Mouse (Mus musculus) urinary bladder, postnatal 4 days (tissue): ENCODE results near the gene Rras2.

Source experiments
- DNase-seq, 2 experiments: peaks; one replicate each; pipeline ENCODE4 v3.0.0; 2021 to 2022; ENCODE audit warnings: low spot score in 2 of 2

Gene Rras2

GRCm38 (mm10) chr7:114117444-114117905 is at the start of gene Rras2:
Gene Rras2, minus strand, starts transcription at chr7:114117781.
- DNase-seq, result peak; percentile 83 to 89

GRCm38 (mm10) chr7:114162975-114163374 is 45.4 kb upstream of the Rras2 start:
- no peak for DNase-seq

- DNase-seq, result no peak
Observed at GRCm38 (mm10) chr7:114161101-114161500, 43.5 kb upstream of the Rras2 start.

GRCm38 (mm10) chr7:114157716-114158278 is 40.2 kb upstream of the Rras2 start:
- DNase-seq, result no peak

GRCm38 (mm10) chr7:114156364-114156763 is 38.8 kb upstream of the Rras2 start:
- no peak for DNase-seq

- no peak for DNase-seq
Observed at GRCm38 (mm10) chr7:114155053-114155865, 37.7 kb upstream of the Rras2 start.

- DNase-seq, result no peak
Observed at GRCm38 (mm10) chr7:114151036-114151780, 33.6 kb upstream of the Rras2 start.

GRCm38 (mm10) chr7:114149564-114149963 is 32.0 kb upstream of the Rras2 start:
- no peak for DNase-seq

- DNase-seq, result no peak
Observed at GRCm38 (mm10) chr7:114149135-114149534, 31.6 kb upstream of the Rras2 start.

GRCm38 (mm10) chr7:114145841-114146240 is 28.3 kb upstream of the Rras2 start:
- DNase-seq, result no peak

GRCm38 (mm10) chr7:114142151-114142798 is 24.7 kb upstream of the Rras2 start:
- DNase-seq, result no peak

GRCm38 (mm10) chr7:114140026-114140425 is 22.4 kb upstream of the Rras2 start:
- no peak for DNase-seq

GRCm38 (mm10) chr7:114139400-114139799 is 21.8 kb upstream of the Rras2 start:
- DNase-seq, result no peak

- DNase-seq, result no peak
Observed at GRCm38 (mm10) chr7:114138261-114138660, 20.7 kb upstream of the Rras2 start.

- no peak for DNase-seq
Observed at GRCm38 (mm10) chr7:114135166-114135565, 17.6 kb upstream of the Rras2 start.

GRCm38 (mm10) chr7:114133957-114134356 is 16.4 kb upstream of the Rras2 start:
- DNase-seq, result no peak

- no peak for DNase-seq
Observed at GRCm38 (mm10) chr7:114132316-114132715, 14.7 kb upstream of the Rras2 start.

GRCm38 (mm10) chr7:114129281-114129680 is 11.7 kb upstream of the Rras2 start:
- DNase-seq, result no peak

- no peak for DNase-seq
Observed at GRCm38 (mm10) chr7:114118180-114118579, 599 bp upstream of the Rras2 start.

- DNase-seq, result peak; percentile 72 to 79
Observed at GRCm38 (mm10) chr7:114116711-114117351, 750 bp downstream of the Rras2 start.

GRCm38 (mm10) chr7:114115961-114116360 is 1.6 kb downstream of the Rras2 start:
- DNase-seq, result no peak
